Mouse (Mus musculus) neural tube, postnatal 0 days (tissue): Measurements from ENCODE around the gene Lingo1. TPM values are rescaled to one million over a fixed set of nuclear protein-coding genes. Genes with fewer than 3 reads are reported as not detected.

Experiments
- polyA plus RNA-seq: library from polyadenylated mRNA; unstranded; fragments of >200 nt; fragmentation: Nextera tagmentation; extraction: Ambion mirVana; gene quantifications from 2 replicates; pipeline ENCODE4 v1.2.1, GENCODE M21; 2015

The Lingo1 gene
- polyA plus RNA-seq: 88.7 and 94.3 TPM in 2 replicates

GRCm38 (mm10) chr9:56795721-56796655, at the start of gene Lingo1:
Gene Lingo1 (minus strand): TSS chr9:56796468.

Other genes starting within 250 kb of the Lingo1 start
- gene Odf3l1, start 68.2 kb upstream of the Lingo1 start, polyA plus RNA-seq: not detected in 2 replicates
- gene Cspg4, start 68.6 kb upstream of the Lingo1 start, polyA plus RNA-seq: 13.4 and 16.6 TPM in 2 replicates
- gene Snx33, start 131.9 kb upstream of the Lingo1 start, polyA plus RNA-seq: 2.2 and 2.4 TPM in 2 replicates
- 75.1 and 81.8 TPM in 2 replicates for gene Imp3, start 141.0 kb upstream of the Lingo1 start, polyA plus RNA-seq
- 21.9 and 23.8 TPM in 2 replicates for gene Snupn, start 154.4 kb upstream of the Lingo1 start, polyA plus RNA-seq
- gene Ptpn9, start 198.5 kb upstream of the Lingo1 start, polyA plus RNA-seq: 24.4 and 26.9 TPM in 2 replicates